Mouse (Mus musculus) skeletal muscle tissue, adult 2 months (tissue): ENCODE measurements around the gene B4galt2.

Experiments used
- DNase-seq: peaks from one replicate; pipeline ENCODE4 v3.0.0-alpha.2; 2012; ENCODE audit warnings: low read depth, low spot score

The B4galt2 gene

GRCm38 (mm10) chr4:117835531-117836111 is 47.7 kb downstream of the B4galt2 start:
- DNase-seq = no peak

- DNase-seq = peak; percentile 66
Observed at GRCm38 (mm10) chr4:117834845-117835530, 48.3 kb downstream of the B4galt2 start.

- DNase-seq = no peak
Observed at GRCm38 (mm10) chr4:117834457-117834844, 48.8 kb downstream of the B4galt2 start, which contains the start of gene Slc6a9. Gene Slc6a9 (plus strand): TSS chr4:117834506.

GRCm38 (mm10) chr4:117831920-117832691 is 51.2 kb downstream of the B4galt2 start:
- peak; percentile 25 for DNase-seq

- DNase-seq = peak; percentile 81
Observed at GRCm38 (mm10) chr4:117831499-117831898, 51.8 kb downstream of the B4galt2 start.

- DNase-seq = no peak
Observed at GRCm38 (mm10) chr4:117830801-117831200, 52.5 kb downstream of the B4galt2 start.

- DNase-seq = peak; percentile 80
Observed at GRCm38 (mm10) chr4:117830124-117830551, 53.1 kb downstream of the B4galt2 start.

GRCm38 (mm10) chr4:117829260-117830123 is 53.8 kb downstream of the B4galt2 start:
- DNase-seq = peak; percentile 75

GRCm38 (mm10) chr4:117828572-117829145 is 54.6 kb downstream of the B4galt2 start:
- no peak for DNase-seq
